Mouse (Mus musculus) C2C12 (cell line): ENCODE measurements at regions not wholly inside any gene's neighbourhood (a gene's known extent, or its start where the extent isn't known, plus 50 kb on each side); places are given as distances from the start of the nearest gene placed in this dataset.

ENCODE experiments used
- H3K27me3 ChIP-seq: one replicate; pipeline ENCODE4 v1.6.1; 2011; ENCODE audit not compliant: control insufficient read depth, insufficient read depth, insufficient read length
- H3K36me3 ChIP-seq: one replicate; pipeline ENCODE4 v1.6.1; 2011; ENCODE audit not compliant: control insufficient read depth, insufficient read depth
- H3K4me3 ChIP-seq: one replicate; pipeline ENCODE4 v1.5.1; 2011; ENCODE audit warnings: mild to moderate bottlenecking, control low read depth; ENCODE audit not compliant: poor library complexity, insufficient read depth, severe bottlenecking
- H3K79me2 ChIP-seq: one replicate; pipeline ENCODE4 v1.6.1; 2011; ENCODE audit not compliant: control insufficient read depth, insufficient read depth
- H3K79me3 ChIP-seq: one replicate; pipeline ENCODE4 v1.6.1; 2011; ENCODE audit warnings: low read depth, control low read depth
- H3ac ChIP-seq: one replicate; pipeline ENCODE3; 2011; ENCODE audit warnings: low read depth; ENCODE audit not compliant: control insufficient read depth, insufficient read length
- CEBPB ChIP-seq: IDR thresholded peaks from one replicate; pipeline ENCODE4 v1.6.1; 2011; ENCODE audit warnings: low read depth, mild to moderate bottlenecking, control low read depth, moderate library complexity
- CTCF ChIP-seq: IDR thresholded peaks from one replicate; pipeline ENCODE4 v1.5.1; 2011; ENCODE audit not compliant: control insufficient read depth, insufficient read depth, insufficient read length
- FOSL1 ChIP-seq: IDR thresholded peaks from one replicate; pipeline ENCODE4 v1.8.0; 2011; ENCODE audit warnings: mild to moderate bottlenecking, low read length; ENCODE audit not compliant: poor library complexity, insufficient read depth, severe bottlenecking
- MAX ChIP-seq: IDR thresholded peaks from one replicate; pipeline ENCODE4 v1.6.1; 2011; ENCODE audit warnings: mild to moderate bottlenecking, control low read depth
- MYOD1 ChIP-seq: IDR thresholded peaks from one replicate; pipeline ENCODE4 v1.6.1; 2011; ENCODE audit warnings: low read depth; ENCODE audit not compliant: control insufficient read depth, insufficient read length
- MYOG ChIP-seq: IDR thresholded peaks from one replicate; pipeline ENCODE4 v1.6.1; 2011; ENCODE audit not compliant: control insufficient read depth, insufficient read length; ENCODE audit errors: extremely low read depth
- USF1 ChIP-seq: IDR thresholded peaks from one replicate; pipeline ENCODE4 v1.6.1; 2011; ENCODE audit warnings: low read depth, mild to moderate bottlenecking, control low read depth, moderate library complexity

- TF ChIP-seq USF1 = no peak
- TF ChIP-seq FOSL1 = no peak
- no peak for TF ChIP-seq CEBPB
- TF ChIP-seq MYOD1 = no peak
- no peak for TF ChIP-seq MAX
- TF ChIP-seq MYOG = no peak
- TF ChIP-seq CTCF = no peak
- no peaks in the 10 kb centered on the region for H3K27me3 ChIP-seq
- no peak overlapping the region for H3K4me3 ChIP-seq
- H3K79me3 ChIP-seq = no peaks in the 10 kb centered on the region
- H3K36me3 ChIP-seq = no peaks in the 10 kb centered on the region
- no peaks in the 10 kb centered on the region for H3K79me2 ChIP-seq
- no peak overlapping the region for H3ac ChIP-seq
Observed at GRCm38 (mm10) chr1:193992226-193992625, 622.1 kb upstream of the Camk1g start.

- TF ChIP-seq USF1 (no peak), MAX (no peak), CTCF (no peak), MYOG (no peak), MYOD1 (no peak), CEBPB (no peak), FOSL1 (no peak)
- H3K36me3 ChIP-seq = no peaks in the 10 kb centered on the region
- no peak overlapping the region for H3ac ChIP-seq
- no peaks in the 10 kb centered on the region for H3K79me2 ChIP-seq
- no peaks in the 10 kb centered on the region for H3K79me3 ChIP-seq
- H3K4me3 ChIP-seq = no peak overlapping the region
- H3K27me3 ChIP-seq = no peaks in the 10 kb centered on the region
Observed at GRCm38 (mm10) chr1:193989956-193990675, 620.0 kb upstream of the Camk1g start.

- no peaks in the 10 kb centered on the region for H3K79me2 ChIP-seq
- no peak for TF ChIP-seq CTCF
- H3K27me3 ChIP-seq = no peaks in the 10 kb centered on the region
- H3K36me3 ChIP-seq = no peaks in the 10 kb centered on the region
- H3ac ChIP-seq = no peak overlapping the region
- no peaks in the 10 kb centered on the region for H3K79me3 ChIP-seq
- no peak overlapping the region for H3K4me3 ChIP-seq
Observed at GRCm38 (mm10) chr1:193988970-193989904, 619.1 kb upstream of the Camk1g start.

DNA sequence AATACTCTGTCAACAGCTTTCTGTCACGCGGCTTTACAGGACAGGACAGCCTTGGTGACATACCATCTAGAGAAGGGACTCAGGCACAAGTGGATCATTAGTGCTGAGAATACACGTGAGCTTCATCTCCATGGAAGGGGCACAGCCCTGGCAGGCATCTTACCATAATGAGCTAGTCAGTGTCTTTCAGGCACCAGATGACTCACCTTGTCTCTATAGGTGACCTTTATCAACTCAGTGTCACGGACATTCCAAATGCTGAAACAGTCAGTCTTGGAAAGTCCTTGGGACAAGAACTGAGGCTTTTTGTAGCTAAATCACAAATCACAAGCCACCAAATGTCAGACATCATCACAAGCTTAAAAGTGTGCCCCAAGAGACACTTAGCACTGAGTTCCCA is 610.5 kb upstream of the Camk1g start:
- Histone ChIP-seq H3K36me3 (no peaks in the 10 kb centered on the region), H3ac (no peak overlapping the region), H3K79me3 (no peaks in the 10 kb centered on the region), H3K79me2 (no peaks in the 10 kb centered on the region), H3K4me3 (no peak overlapping the region), H3K27me3 (no peaks in the 10 kb centered on the region)
- no peak for TF ChIP-seq CEBPB

DNA sequence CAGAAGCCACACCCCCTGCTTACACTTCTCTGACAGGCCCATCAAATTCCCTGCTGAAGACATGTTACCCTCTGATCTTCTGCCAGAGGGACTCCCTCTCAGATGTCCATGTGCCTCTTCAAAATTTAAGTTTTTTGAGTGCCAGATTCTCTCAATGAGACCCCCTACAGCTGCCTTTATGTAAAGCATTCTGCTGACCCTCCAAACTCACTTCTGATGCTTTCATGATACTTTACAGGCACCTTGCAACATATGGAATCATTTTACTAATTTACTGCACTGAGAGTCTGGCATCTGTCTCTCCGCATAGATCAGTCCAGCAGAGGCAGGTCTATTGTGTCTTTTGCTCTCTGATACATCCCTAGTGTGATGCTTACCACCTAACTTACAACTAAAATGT is 601.4 kb upstream of the Camk1g start:
- Histone ChIP-seq H3K4me3 (no peak overlapping the region), H3K27me3 (no peaks in the 10 kb centered on the region), H3K79me2 (no peaks in the 10 kb centered on the region), H3K36me3 (no peaks in the 10 kb centered on the region), H3ac (no peak overlapping the region), H3K79me3 (no peaks in the 10 kb centered on the region)
- no peak for TF ChIP-seq USF1
- TF ChIP-seq CEBPB = no peak
- TF ChIP-seq MYOG = no peak
- TF ChIP-seq FOSL1 = no peak
- no peak for TF ChIP-seq MAX
- TF ChIP-seq CTCF = no peak
- no peak for TF ChIP-seq MYOD1

DNA sequence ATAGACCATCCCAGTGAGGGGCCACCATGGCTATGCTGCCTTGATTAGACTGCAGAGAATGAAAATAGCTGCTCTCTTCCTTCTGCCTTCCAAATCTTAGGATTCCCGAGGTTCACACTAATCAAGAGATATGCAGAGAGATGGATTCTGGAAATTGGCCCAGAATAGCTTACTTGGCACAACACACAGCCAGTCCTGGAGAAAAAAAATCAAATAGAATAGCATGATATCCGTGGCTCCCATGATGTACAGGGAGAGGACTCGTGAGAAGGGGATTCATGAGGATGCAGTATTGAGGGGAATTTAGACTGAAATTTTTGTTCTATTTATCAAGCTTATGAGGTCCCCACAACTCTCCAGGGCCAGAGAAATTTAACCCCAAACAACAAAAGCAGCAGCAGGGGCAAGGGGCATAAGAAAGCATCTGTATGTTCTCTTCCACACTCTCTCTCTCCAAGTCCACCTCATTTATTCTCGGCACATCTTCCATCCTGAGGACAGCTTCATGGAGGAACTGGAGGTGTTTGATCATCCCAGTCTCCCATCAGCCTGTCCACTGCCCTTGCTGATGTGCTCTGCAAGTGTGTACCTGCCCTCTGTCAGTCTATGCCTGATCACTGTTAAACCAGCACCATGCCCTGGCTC is 599.3 kb upstream of the Camk1g start:
- Histone ChIP-seq H3K79me2 (no peaks in the 10 kb centered on the region), H3K27me3 (no peaks in the 10 kb centered on the region), H3K4me3 (no peak overlapping the region), H3K36me3 (no peaks in the 10 kb centered on the region), H3K79me3 (no peaks in the 10 kb centered on the region), H3ac (no peak overlapping the region)
- TF ChIP-seq MAX = no peak
- TF ChIP-seq CEBPB = no peak
- TF ChIP-seq USF1 = no peak
- TF ChIP-seq CTCF = no peak
- TF ChIP-seq MYOD1 = no peak
- TF ChIP-seq MYOG = no peak
- no peak for TF ChIP-seq FOSL1
